Mouse (Mus musculus): ENCODE results near the gene Chtf18.

GRCm38 (mm10) chr17:25681636-25682035 is 45.6 kb downstream of the Chtf18 start:
- TF ChIP-seq MYOG (IDR thresholded peaks at IDR 0.05; ENCODE audit: control insufficient read depth in 1 of 3, insufficient read depth in 1 of 3, insufficient read length in 2 of 3, low read depth in 2 of 3) (no peak), E2F4 (IDR thresholded peaks at IDR 0.05; ENCODE audit: insufficient read depth) (no peak), POLR2AphosphoS2 (IDR thresholded peaks at IDR 0.05; ENCODE audit: insufficient read length, low read depth) (no peak), MAX (IDR thresholded peaks at IDR 0.05; ENCODE audit: low read depth) (no peak), POLR2A (IDR thresholded peaks at IDR 0.05; ENCODE audit: insufficient read length, low read depth) (no peak), USF1 (IDR thresholded peaks at IDR 0.05; ENCODE audit: low read depth) (no peak), TCF12 (IDR thresholded peaks at IDR 0.05; ENCODE audit: insufficient read depth, poor library complexity, severe bottlenecking) (no peak)

All from myocyte (in vitro differentiated cells).